Comparison of ENCODE assay signal across 21 mouse cellular contexts in the genomic region with DNA sequence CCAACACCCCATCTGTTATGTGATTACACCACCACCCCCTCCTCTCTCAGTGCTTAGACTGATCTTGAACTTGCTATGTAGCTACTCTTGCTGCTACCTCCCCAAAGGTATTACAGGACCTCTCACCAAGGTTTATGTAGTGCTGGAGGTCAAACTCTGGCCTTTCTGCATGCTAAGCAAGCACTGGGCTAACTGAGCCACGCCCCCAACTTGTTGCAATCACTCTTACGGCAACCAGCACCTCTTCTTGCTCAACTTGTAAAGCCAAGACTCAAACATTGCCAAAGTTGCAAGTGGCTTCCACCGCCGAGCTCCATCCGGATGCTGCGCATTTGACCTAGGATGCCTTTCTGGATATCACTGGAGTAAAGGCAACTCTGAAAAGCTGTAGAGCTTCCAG.
DNase-seq lines count a peak whose midpoint lies in the region; ATAC-seq and TF ChIP-seq lines count a peak whose summit lies in the region.
"Had no signal": no experiment of that assay in that cellular context is flagged by ENCODE, and none has a peak within 500 bp of the region (broad histone marks: within the 10 kb centered on the region; RNA-seq: fewer than 3 reads in every experiment).

No protein-coding gene starts in this region.

- H3K4me2 ChIP-seq in forebrain, embryonic 13.5 days = no peak overlapping the region
- H3K4me2 ChIP-seq: embryonic facial prominence, embryonic 12.5 days; hindbrain, embryonic 13.5 days; kidney, embryonic 15.5 days; liver, embryonic 13.5 days had no signal

- peak; percentile 24 for DNase-seq in adrenal gland, adult 18-20 months (ENCODE audit: low spot score in 2 of 2)
- no peak for DNase-seq in adrenal gland, postnatal 4 days (ENCODE audit: low spot score in 2 of 2)
- DNase-seq in adrenal gland, adult 2 months = peak; percentile 82
- peak; percentile 26 for DNase-seq in gonadal fat pad, adult 2 months (ENCODE audit: low read depth)
- DNase-seq in lung, postnatal 36 days = peak; percentile 79
- no peak for DNase-seq in layer of hippocampus, adult 2 months (ENCODE audit: low spot score in 2 of 2)
- DNase-seq in kidney, adult 9 months = no peak
- DNase-seq: cerebellum, adult 8-10 months; gastrocnemius, postnatal 25 days; heart, postnatal 14 days; layer of hippocampus, postnatal 36 days; liver, embryonic 13.5 days; thymus, postnatal 4 days had no signal

- peaks cover 52% of the 10 kb centered on the region for H3K4me1 ChIP-seq in forebrain, embryonic 13.5 days
- H3K4me1 ChIP-seq: liver, embryonic 13.5 days; megakaryocyte, embryonic 14.5 days had no signal

- no peak overlapping the region for H3K4me3 ChIP-seq in layer of hippocampus, adult 2 months
- H3K4me3 ChIP-seq in forebrain, embryonic 13.5 days = no peak overlapping the region
- H3K4me3 ChIP-seq: embryonic facial prominence, embryonic 12.5 days; forebrain, embryonic 10.5 days; heart, embryonic 10.5 days; hindbrain, embryonic 13.5 days; kidney, embryonic 15.5 days; liver, embryonic 13.5 days; megakaryocyte, embryonic 14.5 days had no signal

- WGBS in forebrain, embryonic 13.5 days = 96% methylated on average over 6 of the region's 6 CpGs

- H3K27me3 ChIP-seq in forebrain, embryonic 13.5 days = peaks cover 17% of the 10 kb centered on the region
- H3K27me3 ChIP-seq: CH12.LX; embryonic facial prominence, embryonic 12.5 days; kidney, embryonic 15.5 days; liver, embryonic 13.5 days; megakaryocyte, embryonic 14.5 days had no signal

- H3K36me3 ChIP-seq in forebrain, embryonic 13.5 days (ENCODE audit: poor library complexity, severe bottlenecking) = peaks cover 11% of the 10 kb centered on the region; the same call in 1 of the 2 replicates
- H3K36me3 ChIP-seq: embryonic facial prominence, embryonic 12.5 days; heart, embryonic 10.5 days; kidney, embryonic 15.5 days; liver, embryonic 13.5 days had no signal

- H3K27ac ChIP-seq in layer of hippocampus, adult 2 months = no peak overlapping the region
- H3K27ac ChIP-seq in forebrain, embryonic 13.5 days = no peak overlapping the region
- H3K27ac ChIP-seq: embryonic facial prominence, embryonic 12.5 days; forebrain, embryonic 10.5 days; heart, embryonic 10.5 days; hindbrain, embryonic 13.5 days; kidney, embryonic 15.5 days; liver, embryonic 13.5 days had no signal

- ATAC-seq in forebrain, embryonic 13.5 days = no peak

- no peak for TF ChIP-seq CTCF in layer of hippocampus, adult 2 months (conservative IDR thresholded peaks at IDR 0.05)

- H3K9ac ChIP-seq in forebrain, embryonic 13.5 days = no peak overlapping the region
- H3K9ac ChIP-seq: embryonic facial prominence, embryonic 12.5 days; hindbrain, embryonic 13.5 days; kidney, embryonic 15.5 days; liver, embryonic 13.5 days had no signal

- H3K9me3 ChIP-seq in forebrain, embryonic 13.5 days (replicated peaks) = no peaks in the 10 kb centered on the region
- H3K9me3 ChIP-seq: embryonic facial prominence, embryonic 12.5 days; forebrain, embryonic 10.5 days; heart, embryonic 10.5 days; hindbrain, embryonic 13.5 days; kidney, embryonic 15.5 days; liver, embryonic 13.5 days had no signal

Comparison
In these comparisons a context has a peak if more than half of its experiments do, and no peak if none do; other contexts are left out.
1. DNase-seq: peak in adrenal gland, adult 18-20 months (2 of 2), adrenal gland, adult 2 months (single experiment), gonadal fat pad, adult 2 months (single experiment) and lung, postnatal 36 days (single experiment); none in adrenal gland, postnatal 4 days (0 of 2), layer of hippocampus, adult 2 months (0 of 2) and kidney, adult 9 months (single experiment).